8 mouse cellular contexts compared by ENCODE assay signal in the genomic region with DNA sequence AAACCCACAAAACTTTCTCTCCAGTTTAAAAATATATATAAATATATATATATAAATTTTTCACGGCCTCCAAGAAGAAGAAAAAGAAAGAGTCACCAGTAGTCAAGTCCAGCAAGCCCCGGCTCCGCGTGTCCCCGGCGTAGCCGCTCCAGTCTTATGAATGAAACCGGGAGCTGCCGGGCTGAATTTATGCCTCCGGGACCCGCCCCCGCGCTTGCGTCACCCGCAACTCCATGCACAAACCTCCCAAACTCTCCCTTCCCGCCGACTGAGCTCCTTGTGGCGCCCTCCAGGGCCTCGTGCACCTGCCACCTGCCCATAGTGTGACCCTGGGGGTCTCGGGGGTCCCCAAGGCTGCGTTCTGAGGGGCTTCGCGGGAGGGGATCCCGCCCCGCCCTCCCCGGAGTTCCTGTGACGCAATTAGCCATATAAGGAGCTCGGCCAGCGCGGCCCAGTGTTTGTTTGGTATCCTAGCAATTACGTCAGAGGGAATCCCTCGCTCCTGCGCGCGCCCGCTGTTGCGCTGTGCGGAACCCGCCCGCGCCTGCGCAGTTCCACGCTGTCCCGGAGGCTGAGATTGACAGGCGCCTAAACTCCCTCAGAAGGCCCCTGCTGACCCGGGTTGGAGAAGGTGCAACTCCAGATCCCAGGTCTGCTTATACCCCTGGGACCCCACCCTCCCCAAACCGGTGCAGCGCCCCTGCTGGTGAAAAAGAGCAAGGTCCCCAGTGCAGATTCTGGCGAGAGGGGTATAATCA. TPM values are rescaled to one million over a fixed set of nuclear protein-coding genes. Genes with fewer than 3 reads are reported as not detected.
DNase-seq lines count a peak whose midpoint lies in the region; ATAC-seq and TF ChIP-seq lines count a peak whose summit lies in the region.

Gene Fosb (minus strand): TSS at position 168 of the 758 bp plus-strand sequence.

- H3K9me3 ChIP-seq in forebrain, embryonic 13.5 days (replicated peaks) = no peaks in the 10 kb centered on the region
- H3K9me3 ChIP-seq in liver, embryonic 16.5 days (replicated peaks; ENCODE audit: control insufficient read depth, low read length) = no peaks in the 10 kb centered on the region
- H3K9me3 ChIP-seq in neural tube, embryonic 12.5 days = no peaks in the 10 kb centered on the region
- no peaks in the 10 kb centered on the region for H3K9me3 ChIP-seq in stomach, postnatal 0 days (ENCODE audit: control insufficient read depth, low read length)

- H3K4me2 ChIP-seq in forebrain, embryonic 13.5 days = peak within 1 kb of the TSS; percentile 95
- H3K4me2 ChIP-seq in liver, embryonic 16.5 days (ENCODE audit: low read depth, low read length) = peak within 1 kb of the TSS; percentile 99
- peak within 1 kb of the TSS; percentile 90 for H3K4me2 ChIP-seq in neural tube, embryonic 12.5 days (replicated peaks)
- peak within 1 kb of the TSS; percentile 99 for H3K4me2 ChIP-seq in stomach, postnatal 0 days (replicated peaks; ENCODE audit: low read depth)

- WGBS in forebrain, embryonic 13.5 days = under 1% methylated on average over 49 of the region's 49 CpGs
- 1% methylated on average over 49 of the region's 49 CpGs for WGBS in large intestine, adult 2 months
- WGBS in liver, embryonic 16.5 days (ENCODE audit: insufficient replicate concordance) = under 1% methylated on average over 49 of the region's 49 CpGs
- WGBS in neural tube, embryonic 12.5 days = under 1% methylated on average over 49 of the region's 49 CpGs
- under 1% methylated on average over 49 of the region's 49 CpGs for WGBS in stomach, postnatal 0 days

- intact Hi-C loops in heart, postnatal 10 days (cut with DNase I) = no loop called here

- peak; percentile 51 for ATAC-seq in cerebellum, adult (ENCODE audit: insufficient number of reproducible peaks, low FRiP score, low TSS enrichment)
- peak; percentile 83 for ATAC-seq in forebrain, embryonic 13.5 days
- ATAC-seq in liver, embryonic 16.5 days (ENCODE audit: low read depth) = peak; percentile 84
- peak; percentile 83 for ATAC-seq in neural tube, embryonic 12.5 days (ENCODE audit: low FRiP score, low read depth)
- peak; percentile 86 for ATAC-seq in stomach, postnatal 0 days (ENCODE audit: low FRiP score, low TSS enrichment)

- TF ChIP-seq EP300 in stomach, postnatal 0 days (optimal IDR thresholded peaks at IDR 0.05) = no peak

- no peaks in the 10 kb centered on the region for H3K36me3 ChIP-seq in forebrain, embryonic 13.5 days (ENCODE audit: poor library complexity, severe bottlenecking)
- H3K36me3 ChIP-seq in liver, embryonic 16.5 days (ENCODE audit: control insufficient read depth, insufficient read depth) = no peaks in the 10 kb centered on the region
- H3K36me3 ChIP-seq in neural tube, embryonic 12.5 days = no peaks in the 10 kb centered on the region
- H3K36me3 ChIP-seq in stomach, postnatal 0 days (ENCODE audit: control insufficient read depth, insufficient read depth, low read length) = no peaks in the 10 kb centered on the region

- peak; percentile 97 for DNase-seq in ES-CJ7 (ENCODE audit: low read depth, low spot score)
- DNase-seq in heart, postnatal 10 days = peak; percentile 97
- DNase-seq in large intestine, adult 2 months (ENCODE audit: low read depth, low spot score) = peak; percentile 77
- DNase-seq in stomach, postnatal 0 days (ENCODE audit: low spot score) = peak; percentile 93

- TF ChIP-seq CTCF in stomach, postnatal 0 days (IDR thresholded peaks at IDR 0.05; ENCODE audit: low read depth) = peak; percentile 68

- peaks cover 30% of the 10 kb centered on the region for H3K4me1 ChIP-seq in forebrain, embryonic 13.5 days
- H3K4me1 ChIP-seq in liver, embryonic 16.5 days (ENCODE audit: control insufficient read depth, low read depth, low read length) = peaks cover 24% of the 10 kb centered on the region
- H3K4me1 ChIP-seq in neural tube, embryonic 12.5 days = peaks cover 24% of the 10 kb centered on the region
- 0 out of 2 replicates have a peak, but pooled peaks cover 3% of the 10 kb centered on the region for H3K4me1 ChIP-seq in stomach, postnatal 0 days (replicated peaks; ENCODE audit: control insufficient read depth, insufficient read depth)

- H3K9ac ChIP-seq in forebrain, embryonic 13.5 days = peak within 1 kb of the TSS; percentile 57
- peak within 1 kb of the TSS; percentile 36 for H3K9ac ChIP-seq in liver, embryonic 16.5 days (ENCODE audit: low read depth, low read length)
- H3K9ac ChIP-seq in neural tube, embryonic 12.5 days = peak within 1 kb of the TSS; percentile 44
- H3K9ac ChIP-seq in stomach, postnatal 0 days (ENCODE audit: low read length) = peak within 1 kb of the TSS; percentile 67

- peak within 1 kb of the TSS; percentile 63 for H3K4me3 ChIP-seq in forebrain, embryonic 13.5 days
- H3K4me3 ChIP-seq in liver, embryonic 16.5 days (ENCODE audit: low read depth, low read length) = peak within 1 kb of the TSS; percentile 71
- H3K4me3 ChIP-seq in neural tube, embryonic 12.5 days = peak within 1 kb of the TSS; percentile 68
- peak within 1 kb of the TSS; percentile 60 for H3K4me3 ChIP-seq in stomach, postnatal 0 days (ENCODE audit: low read depth, low read length)

- H3K27ac ChIP-seq in forebrain, embryonic 13.5 days = no peak within 1 kb of the TSS; the same call in 1 of the 2 replicates
- no peak within 1 kb of the TSS for H3K27ac ChIP-seq in liver, embryonic 16.5 days (ENCODE audit: low read length)
- no peak within 1 kb of the TSS for H3K27ac ChIP-seq in neural tube, embryonic 12.5 days
- H3K27ac ChIP-seq in stomach, postnatal 0 days (replicated peaks) = peak within 1 kb of the TSS; percentile 65

- peaks cover 39% of the 10 kb centered on the region for H3K27me3 ChIP-seq in forebrain, embryonic 13.5 days
- H3K27me3 ChIP-seq in liver, embryonic 16.5 days (ENCODE audit: control insufficient read depth, insufficient read depth, low read depth, low read length) = peaks cover 36% of the 10 kb centered on the region
- peaks cover 56% of the 10 kb centered on the region for H3K27me3 ChIP-seq in neural tube, embryonic 12.5 days (replicated peaks)
- no peaks in the 10 kb centered on the region; the same call in 1 of the 2 replicates for H3K27me3 ChIP-seq in stomach, postnatal 0 days (ENCODE audit: control insufficient read depth, insufficient read depth, low read length)

RNA-seq across cellular contexts. Expression of gene Fosb, which starts in this region (rescaled TPM):
- polyA plus RNA-seq in forebrain, embryonic 13.5 days (2015; fragmentation: Nextera tagmentation; extraction: Ambion mirVana) = 0.06 TPM in 1 of 2 replicates, not detected in the other
- total RNA-seq in heart, postnatal 10 days (2021) = under 1 TPM; 0.48 to 0.60 TPM
- 1.4 and 6.2 TPM in 2 replicates for polyA plus RNA-seq in large intestine, adult 2 months (2012; rRNA removed)
- polyA plus RNA-seq in liver, embryonic 16.5 days (2015; fragmentation: Nextera tagmentation; extraction: Ambion mirVana) = not detected in 2 replicates
- 0.08 TPM in 1 of 2 replicates, not detected in the other for polyA plus RNA-seq in neural tube, embryonic 12.5 days (2016; fragmentation: Nextera tagmentation; extraction: Ambion mirVana)
- 0.21 and 0.38 TPM in 2 replicates for polyA plus RNA-seq in stomach, postnatal 0 days (2015; fragmentation: Nextera tagmentation; extraction: Ambion mirVana)

Comparison
In these comparisons a context has a peak if more than half of its experiments do, and no peak if none do; other contexts are left out.
1. Peak in ATAC-seq, H3K4me3 ChIP-seq, H3K9ac ChIP-seq and H3K4me2 ChIP-seq in forebrain, embryonic 13.5 days; RNA of the gene not detected or under 1 TPM.
2. Peak in DNase-seq in heart, postnatal 10 days; RNA of the gene not detected or under 1 TPM.
3. Peak in ATAC-seq, H3K4me3 ChIP-seq, H3K9ac ChIP-seq and H3K4me2 ChIP-seq in liver, embryonic 16.5 days; RNA of the gene not detected or under 1 TPM.
4. Peak in ATAC-seq, H3K4me3 ChIP-seq, H3K9ac ChIP-seq and H3K4me2 ChIP-seq in neural tube, embryonic 12.5 days; RNA of the gene not detected or under 1 TPM.
5. Peak in DNase-seq, ATAC-seq, H3K4me3 ChIP-seq, H3K27ac ChIP-seq, H3K9ac ChIP-seq and H3K4me2 ChIP-seq in stomach, postnatal 0 days; RNA of the gene not detected or under 1 TPM.